Comparison of ENCODE assay signal across 9 mouse cellular contexts in the genomic region with DNA sequence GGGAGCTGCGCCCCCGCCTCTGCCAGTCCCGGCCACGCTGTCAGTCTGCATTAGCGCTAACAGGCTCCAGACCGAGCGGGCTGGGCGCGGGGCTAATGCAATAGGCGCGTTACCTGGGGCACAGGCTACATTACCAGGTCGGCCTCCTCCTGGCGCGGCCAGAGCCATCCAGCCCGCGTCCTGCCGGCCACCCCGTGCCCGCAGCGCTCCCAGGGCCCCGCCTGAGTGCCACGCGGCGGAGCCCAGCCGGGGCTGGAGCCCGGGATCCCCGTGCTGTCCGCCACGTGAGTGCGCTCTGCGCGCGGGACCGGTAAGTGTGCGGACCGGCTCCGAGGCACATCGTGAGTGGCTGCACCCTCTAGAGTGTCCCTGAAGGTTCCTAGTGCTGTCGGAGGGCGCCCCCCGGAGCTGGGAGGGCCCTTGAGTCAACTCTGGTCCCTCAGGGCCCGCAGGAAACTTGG. TPM values are rescaled to one million over a fixed set of nuclear protein-coding genes. Genes with fewer than 3 reads are reported as not detected.
A peak's percentile ranks its signal among the peaks of the same experiment; 100 is the strongest.
DNase-seq lines count a peak whose midpoint lies in the region; ATAC-seq lines count a peak whose summit lies in the region.
"Had no signal": no experiment of that assay in that cellular context is flagged by ENCODE, and none has a peak within 500 bp of the region (broad histone marks: within the 10 kb centered on the region; RNA-seq: fewer than 3 reads in every experiment).

No protein-coding gene starts in this region.

- H3K9me3 ChIP-seq in kidney, embryonic 15.5 days (replicated peaks): no peaks in the 10 kb centered on the region
- no peaks in the 10 kb centered on the region for H3K9me3 ChIP-seq in heart, embryonic 14.5 days (ENCODE audit: control insufficient read depth, low read length)

- H3K27me3 ChIP-seq in kidney, embryonic 15.5 days: peaks cover 77% of the 10 kb centered on the region
- H3K27me3 ChIP-seq in heart, embryonic 14.5 days (ENCODE audit: control insufficient read depth, insufficient read depth, low read length): peaks cover 56% of the 10 kb centered on the region

- peak overlapping the region; percentile 41 for H3K4me3 ChIP-seq in kidney, embryonic 15.5 days (replicated peaks)
- peak overlapping the region; percentile 41 to 43 for H3K4me3 ChIP-seq in heart, embryonic 14.5 days (ENCODE audit: control insufficient read depth in 1 of 2, insufficient read depth in 1 of 2, low read depth in 1 of 2, low read length in 2 of 2)

- peak; percentile 46; the same call in 1 of the 2 replicates for ATAC-seq in kidney, embryonic 15.5 days (replicated peaks; ENCODE audit: low FRiP score)
- ATAC-seq in heart, embryonic 14.5 days (ENCODE audit: insufficient number of reproducible peaks, insufficient read depth, low FRiP score, low read depth): no peak; the same call in 1 of the 2 replicates

- DNase-seq in kidney, adult 11 months: no peak
- peak; percentile 37 for DNase-seq in adrenal gland, postnatal 10 days
- DNase-seq in mesoderm, embryonic 11.5 days (ENCODE audit: low read depth, low spot score): peak; percentile 15
- no peak for DNase-seq in layer of hippocampus, adult 18-20 months (ENCODE audit: low spot score in 2 of 2)
- no peak for DNase-seq in thymus, postnatal 10 days (ENCODE audit: low spot score in 2 of 2)
- DNase-seq in spleen, adult 12 weeks (ENCODE audit: low spot score): no peak

- no peak overlapping the region for H3K27ac ChIP-seq in kidney, embryonic 15.5 days
- no peak overlapping the region for H3K27ac ChIP-seq in heart, embryonic 14.5 days (replicated peaks in 1 of 2; ENCODE audit: control insufficient read depth in 1 of 2, insufficient read depth in 1 of 2, low read depth in 2 of 2, low read length in 2 of 2)

- H3K9ac ChIP-seq in kidney, embryonic 15.5 days: no peak overlapping the region
- H3K9ac ChIP-seq in heart, embryonic 14.5 days (ENCODE audit: low read length): peak overlapping the region; percentile 56; the same call in 1 of the 2 replicates

- 1% methylated on average over 41 of the region's 42 CpGs for WGBS in kidney, embryonic 15.5 days
- under 1% methylated on average over 38 of the region's 42 CpGs for WGBS in heart, embryonic 14.5 days

- H3K4me1 ChIP-seq in kidney, embryonic 15.5 days: peaks cover 13% of the 10 kb centered on the region
- peaks cover 0 to 7% of the 10 kb centered on the region in 2 experiments; a peak in 3 of 4 replicates for H3K4me1 ChIP-seq in heart, embryonic 14.5 days (ENCODE audit: control insufficient read depth in 2 of 2, insufficient read depth in 2 of 2, low read length in 2 of 2)

- peak overlapping the region; percentile 75 for H3K4me2 ChIP-seq in kidney, embryonic 15.5 days
- H3K4me2 ChIP-seq in heart, embryonic 14.5 days (ENCODE audit: low read length): peak overlapping the region; percentile 78

- no peaks in the 10 kb centered on the region for H3K36me3 ChIP-seq in kidney, embryonic 15.5 days
- H3K36me3 ChIP-seq in heart, embryonic 14.5 days (ENCODE audit: control insufficient read depth, insufficient read depth, low read length): no peaks in the 10 kb centered on the region

RNA-seq across cellular contexts. Expression of gene Slc6a2, which starts 0.6 kb away (rescaled TPM):
- 0.84 and 2.6 TPM in 2 replicates for polyA plus RNA-seq in kidney, embryonic 15.5 days (2015; fragmentation: Nextera tagmentation; extraction: Ambion mirVana)
- 10 to 100 TPM; 24.6 to 60.2 TPM for total RNA-seq in adrenal gland, postnatal 10 days (2021)
- polyA plus RNA-seq in heart, embryonic 14.5 days (2014; fragmentation: Nextera tagmentation; extraction: Ambion mirVana): not detected in 2 replicates
- total RNA-seq in layer of hippocampus, adult 18-20 months (2021): under 1 TPM; 0.07 to 0.13 TPM
- total RNA-seq: hematopoietic stem cell, adult 5-6 weeks had no signal

RNA-seq across cellular contexts. Expression of gene Capns2, which starts 59.3 kb away (rescaled TPM):
- 0.16 and 0.55 TPM in 2 replicates for polyA plus RNA-seq in kidney, embryonic 15.5 days (2015; fragmentation: Nextera tagmentation; extraction: Ambion mirVana)
- under 1 TPM in 1 of 2 experiments, not detected in 1; 0.39 TPM for total RNA-seq in adrenal gland, postnatal 10 days (2021)
- polyA plus RNA-seq in heart, embryonic 14.5 days (2014; fragmentation: Nextera tagmentation; extraction: Ambion mirVana): 0.20 and 0.67 TPM in 2 replicates
- 1 to 10 TPM in 1 of 2 experiments, under 1 TPM in 1; 0.87 to 1.6 TPM for total RNA-seq in layer of hippocampus, adult 18-20 months (2021)
- total RNA-seq: hematopoietic stem cell, adult 5-6 weeks had no signal

Comparison
In these comparisons a context has a peak if more than half of its experiments do, and no peak if none do; other contexts are left out.
1. DNase-seq: peak in adrenal gland, postnatal 10 days (single experiment) and mesoderm, embryonic 11.5 days (single experiment); none in kidney, adult 11 months (single experiment), layer of hippocampus, adult 18-20 months (0 of 2), thymus, postnatal 10 days (0 of 2) and spleen, adult 12 weeks (single experiment).
2. RNA of gene Slc6a2, which starts 0.6 kb away (total RNA-seq): 24.6 to 60.2 TPM in adrenal gland, postnatal 10 days; 0.07 to 0.13 TPM in layer of hippocampus, adult 18-20 months; every median in the first group is over 10 times any median in the second.